9 mouse cellular contexts compared by ENCODE assay signal in the genomic region with DNA sequence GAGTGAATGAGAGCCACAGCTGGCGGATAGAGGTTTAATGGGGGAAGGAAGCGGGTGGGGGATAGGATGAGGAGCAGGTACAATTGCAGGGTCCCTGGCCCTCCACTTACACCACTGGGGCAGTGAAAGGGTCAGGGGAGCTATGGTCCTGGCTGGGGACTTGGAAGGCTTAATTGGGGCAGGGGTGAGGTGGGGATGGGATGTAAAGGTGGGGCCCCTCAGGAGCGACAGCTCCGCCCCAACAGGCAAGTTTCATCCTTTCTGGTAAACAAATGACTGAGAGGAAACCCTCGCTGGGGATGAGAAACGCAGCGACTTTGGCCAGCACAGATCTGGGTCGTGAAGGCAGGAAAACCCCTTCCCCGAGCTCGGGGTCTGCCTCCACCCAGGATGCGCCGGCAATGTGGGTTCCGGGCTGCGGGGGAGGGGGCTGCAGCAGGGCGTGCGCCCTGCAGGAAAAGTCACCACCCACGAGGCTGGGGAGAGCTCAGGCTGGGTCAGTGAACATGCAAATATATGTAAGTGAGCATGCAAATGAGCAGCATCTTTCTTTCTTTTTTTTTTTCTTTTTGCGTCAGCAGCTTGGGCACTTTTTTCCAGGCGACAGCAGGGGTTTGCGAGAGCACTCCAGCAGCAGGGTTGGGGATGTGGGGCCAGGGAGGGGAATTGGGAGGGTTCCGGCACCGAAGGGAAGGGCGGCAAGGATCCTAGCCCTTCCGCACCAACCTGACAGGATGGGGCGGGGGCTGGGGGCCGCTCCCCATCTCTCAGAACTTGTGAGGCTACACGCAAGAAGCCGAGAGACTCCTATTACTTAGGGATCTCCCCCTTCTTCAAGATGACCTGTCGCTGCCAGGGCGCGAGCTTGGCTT. TPM values are rescaled to one million over a fixed set of nuclear protein-coding genes. Genes with fewer than 3 reads are reported as not detected.
DNase-seq lines count a peak whose midpoint lies in the region; ATAC-seq lines count a peak whose summit lies in the region.
"Had no signal": no experiment of that assay in that cellular context is flagged by ENCODE, and none has a peak within 500 bp of the region (broad histone marks: within the 10 kb centered on the region; RNA-seq: fewer than 3 reads in every experiment).

No protein-coding gene starts in this region.

- WGBS in kidney, embryonic 15.5 days = 2% methylated on average over 31 of the region's 31 CpGs
- 4% methylated on average over 31 of the region's 31 CpGs for WGBS in hindbrain, embryonic 16.5 days

- H3K4me1 ChIP-seq in kidney, embryonic 15.5 days = peaks cover 61% of the 10 kb centered on the region
- H3K4me1 ChIP-seq in hindbrain, embryonic 16.5 days (ENCODE audit: control insufficient read depth, insufficient read depth, low read depth, low read length) = peaks cover 31% of the 10 kb centered on the region

- peaks cover 93% of the 10 kb centered on the region for H3K27me3 ChIP-seq in kidney, embryonic 15.5 days
- H3K27me3 ChIP-seq in hindbrain, embryonic 16.5 days (replicated peaks; ENCODE audit: control insufficient read depth, insufficient read depth, low read length) = peaks cover 90% of the 10 kb centered on the region

- peak overlapping the region; percentile 69 for H3K27ac ChIP-seq in kidney, embryonic 15.5 days
- H3K27ac ChIP-seq in hindbrain, embryonic 16.5 days (ENCODE audit: low read depth, low read length) = no peak overlapping the region

- H3K9ac ChIP-seq in kidney, embryonic 15.5 days = 0 out of 2 replicates have a peak overlapping the region, but pooled peaks have one; percentile 31
- no peak overlapping the region for H3K9ac ChIP-seq in hindbrain, embryonic 16.5 days (ENCODE audit: low read depth, low read length)

- H3K9me3 ChIP-seq in kidney, embryonic 15.5 days (replicated peaks) = no peaks in the 10 kb centered on the region
- no peaks in the 10 kb centered on the region for H3K9me3 ChIP-seq in hindbrain, embryonic 16.5 days (ENCODE audit: control insufficient read depth, low read length)

- no peaks in the 10 kb centered on the region for H3K36me3 ChIP-seq in kidney, embryonic 15.5 days
- H3K36me3 ChIP-seq in hindbrain, embryonic 16.5 days (ENCODE audit: control insufficient read depth, insufficient read depth, low read length) = no peaks in the 10 kb centered on the region

- no peak for ATAC-seq in kidney, embryonic 15.5 days (replicated peaks; ENCODE audit: low FRiP score)
- ATAC-seq in hindbrain, embryonic 16.5 days = no peak
- no peak for ATAC-seq in monocyte, adult 5-6 weeks (replicated peaks; ENCODE audit: insufficient number of reproducible peaks, low FRiP score, low TSS enrichment, poor library complexity, severe bottlenecking)

- peak overlapping the region; percentile 33 for H3K4me3 ChIP-seq in kidney, embryonic 15.5 days (replicated peaks)
- peak overlapping the region; percentile 16; the same call in 1 of the 2 replicates for H3K4me3 ChIP-seq in hindbrain, embryonic 16.5 days (ENCODE audit: low read length)

- peak overlapping the region; percentile 58 for H3K4me2 ChIP-seq in kidney, embryonic 15.5 days
- H3K4me2 ChIP-seq in hindbrain, embryonic 16.5 days (ENCODE audit: low read length) = peak overlapping the region; percentile 25; the same call in 1 of the 2 replicates

- DNase-seq in kidney, adult 9 months = no peak
- peak; percentile 71 for DNase-seq in T-cell, adult 2 months (ENCODE audit: low spot score)
- peak; percentile 48 for DNase-seq in neural tube, embryonic 10.5 days (ENCODE audit: extremely low spot score, low spot score)
- no peak for DNase-seq in right cerebral cortex, postnatal 25 days
- DNase-seq in urinary bladder, adult 18-20 months (ENCODE audit: low spot score in 2 of 2) = no peak

RNA-seq across cellular contexts. Expression of a gene that starts 4.8 kb away (rescaled TPM):
- polyA plus RNA-seq in kidney, embryonic 15.5 days (2015; fragmentation: Nextera tagmentation; extraction: Ambion mirVana) = 1.5 and 2.4 TPM in 2 replicates
- polyA plus RNA-seq in hindbrain, embryonic 16.5 days (2015; fragmentation: Nextera tagmentation; extraction: Ambion mirVana) = 0.80 and 1.1 TPM in 2 replicates
- 1.3 to 4.7 TPM in 2 of 3 replicates, not detected in the other for total RNA-seq in monocyte, adult 5-6 weeks (2017)

RNA-seq across cellular contexts. Expression of a gene that starts 31.6 kb away (rescaled TPM):
- 25.5 and 28.1 TPM in 2 replicates for polyA plus RNA-seq in kidney, embryonic 15.5 days (2015; fragmentation: Nextera tagmentation; extraction: Ambion mirVana)
- 0.34 and 0.46 TPM in 2 replicates for polyA plus RNA-seq in hindbrain, embryonic 16.5 days (2015; fragmentation: Nextera tagmentation; extraction: Ambion mirVana)
- total RNA-seq in monocyte, adult 5-6 weeks (2017) = 0.53 to 2.0 TPM (median 0.78 TPM) in 3 replicates

RNA-seq across cellular contexts. Expression of a gene that starts 38.1 kb away (rescaled TPM):
- 0.08 and 0.17 TPM in 2 replicates for polyA plus RNA-seq in kidney, embryonic 15.5 days (2015; fragmentation: Nextera tagmentation; extraction: Ambion mirVana)
- not detected in 2 replicates for polyA plus RNA-seq in hindbrain, embryonic 16.5 days (2015; fragmentation: Nextera tagmentation; extraction: Ambion mirVana)
- not detected in 3 replicates for total RNA-seq in monocyte, adult 5-6 weeks (2017)
- total RNA-seq: left cerebral cortex, adult 8-10 months had no signal

RNA-seq across cellular contexts. Expression of a gene that starts 48.2 kb away (rescaled TPM):
- polyA plus RNA-seq in kidney, embryonic 15.5 days (2015; fragmentation: Nextera tagmentation; extraction: Ambion mirVana) = 19.8 and 20.9 TPM in 2 replicates
- 13.8 and 16.4 TPM in 2 replicates for polyA plus RNA-seq in hindbrain, embryonic 16.5 days (2015; fragmentation: Nextera tagmentation; extraction: Ambion mirVana)
- 2.5 to 8.2 TPM (median 5.6 TPM) in 3 replicates for total RNA-seq in monocyte, adult 5-6 weeks (2017)

RNA-seq across cellular contexts. Expression of a gene that starts 57.4 kb away (rescaled TPM):
- 65.6 and 71.7 TPM in 2 replicates for polyA plus RNA-seq in kidney, embryonic 15.5 days (2015; fragmentation: Nextera tagmentation; extraction: Ambion mirVana)
- polyA plus RNA-seq in hindbrain, embryonic 16.5 days (2015; fragmentation: Nextera tagmentation; extraction: Ambion mirVana) = 478 and 542 TPM in 2 replicates
- total RNA-seq in monocyte, adult 5-6 weeks (2017) = 18.1 to 62.4 TPM (median 30.9 TPM) in 3 replicates

Comparison
In these comparisons a context has a peak if more than half of its experiments do, and no peak if none do; other contexts are left out.
1. DNase-seq: peak in T-cell, adult 2 months (single experiment) and neural tube, embryonic 10.5 days (single experiment); none in kidney, adult 9 months (single experiment), right cerebral cortex, postnatal 25 days (single experiment) and urinary bladder, adult 18-20 months (0 of 2).
2. RNA of a gene that starts 31.6 kb away (polyA plus RNA-seq): 25.5 to 28.1 TPM in kidney, embryonic 15.5 days; 0.34 to 0.46 TPM in hindbrain, embryonic 16.5 days; every median in the first group is over 10 times any median in the second.